Mouse (Mus musculus) midbrain, embryonic 15.5 days (tissue): ENCODE measurements at regions not wholly inside any gene's neighbourhood (a gene's known extent, or its start where the extent isn't known, plus 50 kb on each side); places are given as distances from the start of the nearest gene placed in this dataset.

Experiments used
- ATAC-seq: fragments of 200-750 bp; cut with Nextera tagmentation; replicated peaks from 2 replicates; pipeline ENCODE4 v1.8.0; 2017; ENCODE audit warnings: moderate TSS enrichment
- H3K27ac ChIP-seq: fragments of 300-500 bp; sonication (generic); 2 replicates; pipeline ENCODE4 v1.5.1; 2015; ENCODE audit warnings: mild to moderate bottlenecking, inconsistent platforms
- H3K27me3 ChIP-seq: fragments of 300-500 bp; sonication (generic); replicated peaks from 2 replicates; pipeline ENCODE4 v1.6.1; 2015; ENCODE audit warnings: inconsistent platforms
- H3K36me3 ChIP-seq: fragments of 300-500 bp; sonication (generic); replicated peaks from 2 replicates; pipeline ENCODE4 v1.6.1; 2015; ENCODE audit warnings: inconsistent platforms
- H3K4me1 ChIP-seq: fragments of 300-500 bp; sonication (generic); 2 replicates; pipeline ENCODE4 v1.6.1; 2015; ENCODE audit warnings: inconsistent platforms
- H3K4me2 ChIP-seq: fragments of 300-500 bp; sonication (generic); 2 replicates; pipeline ENCODE4 v1.6.1; 2015; ENCODE audit warnings: inconsistent platforms, mild to moderate bottlenecking, moderate library complexity
- H3K4me3 ChIP-seq: fragments of 300-500 bp; sonication (generic); 2 replicates; pipeline ENCODE4 v1.5.1; 2015; ENCODE audit warnings: mild to moderate bottlenecking, inconsistent platforms
- H3K9ac ChIP-seq: fragments of 300-500 bp; sonication (generic); 2 replicates; pipeline ENCODE4 v1.6.1; 2015; ENCODE audit warnings: mild to moderate bottlenecking, inconsistent platforms
- H3K9me3 ChIP-seq: fragments of 300-500 bp; sonication (generic); 2 replicates; pipeline ENCODE4 v1.6.1; 2016; ENCODE audit warnings: inconsistent platforms
- WGBS: fragments of 180-500 bp; shearing (Covaris S2); methylation state at CpG from one replicate; pipeline ENCODE4 v1.1.7; 2015; ENCODE audit warnings: mixed read lengths; 5-methylcytosine and 5-hydroxymethylcytosine counted together

DNA sequence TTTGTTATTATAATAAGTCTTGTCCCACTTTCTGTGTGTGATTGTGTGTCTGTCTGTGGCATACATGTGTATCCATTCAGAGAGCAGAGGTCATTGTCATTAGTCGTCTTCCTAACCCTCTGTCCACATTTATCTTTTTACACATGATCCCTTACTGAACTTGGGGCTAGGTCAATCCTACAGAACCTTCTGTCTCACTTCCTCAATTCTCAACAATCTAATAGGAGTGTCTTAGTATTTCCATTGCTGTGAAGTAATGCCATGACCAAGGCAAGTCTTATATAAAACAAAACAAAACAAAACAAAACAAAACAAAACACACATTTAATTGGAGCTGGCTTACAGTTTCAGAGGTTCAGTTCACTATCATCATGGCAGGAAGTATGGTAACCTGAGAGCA, 237.5 kb upstream of the Marcks start:
- no peak overlapping the region for H3K4me3 ChIP-seq
- H3K27ac ChIP-seq: no peak overlapping the region
- WGBS: 92% methylated on average over 1 of the region's 1 CpGs
- no peaks in the 10 kb centered on the region for H3K36me3 ChIP-seq
- ATAC-seq: no peak
- H3K27me3 ChIP-seq: no peaks in the 10 kb centered on the region
- no peaks in the 10 kb centered on the region for H3K9me3 ChIP-seq
- no peak overlapping the region for H3K9ac ChIP-seq
- H3K4me1 ChIP-seq: peaks cover 11% of the 10 kb centered on the region
- no peak overlapping the region for H3K4me2 ChIP-seq

DNA sequence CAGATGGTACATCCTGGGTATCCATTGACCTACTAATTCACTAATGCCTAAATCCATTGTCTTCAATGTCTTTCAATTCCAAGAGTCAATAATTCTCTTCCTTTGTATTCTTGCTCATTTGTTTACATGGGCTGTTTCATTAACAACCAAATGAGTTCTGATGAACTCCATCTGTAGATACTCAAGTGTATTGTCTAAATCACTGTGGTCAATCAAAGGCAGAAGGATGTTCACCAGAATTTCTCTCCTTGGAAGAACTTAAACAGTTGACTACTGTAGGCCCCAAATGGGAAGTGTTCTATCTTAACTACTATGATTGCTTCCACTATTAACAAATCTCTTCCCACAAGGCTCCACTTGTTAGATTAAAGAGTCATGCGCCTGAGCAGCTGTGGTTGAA, 236.9 kb upstream of the Marcks start:
- Histone ChIP-seq H3K27me3 (no peaks in the 10 kb centered on the region), H3K4me3 (no peak overlapping the region), H3K36me3 (no peaks in the 10 kb centered on the region), H3K27ac (no peak overlapping the region), H3K4me1 (peaks cover 11% of the 10 kb centered on the region), H3K4me2 (no peak overlapping the region), H3K9ac (no peak overlapping the region), H3K9me3 (no peaks in the 10 kb centered on the region)
- ATAC-seq: no peak
- 96% methylated on average over 1 of the region's 1 CpGs for WGBS

DNA sequence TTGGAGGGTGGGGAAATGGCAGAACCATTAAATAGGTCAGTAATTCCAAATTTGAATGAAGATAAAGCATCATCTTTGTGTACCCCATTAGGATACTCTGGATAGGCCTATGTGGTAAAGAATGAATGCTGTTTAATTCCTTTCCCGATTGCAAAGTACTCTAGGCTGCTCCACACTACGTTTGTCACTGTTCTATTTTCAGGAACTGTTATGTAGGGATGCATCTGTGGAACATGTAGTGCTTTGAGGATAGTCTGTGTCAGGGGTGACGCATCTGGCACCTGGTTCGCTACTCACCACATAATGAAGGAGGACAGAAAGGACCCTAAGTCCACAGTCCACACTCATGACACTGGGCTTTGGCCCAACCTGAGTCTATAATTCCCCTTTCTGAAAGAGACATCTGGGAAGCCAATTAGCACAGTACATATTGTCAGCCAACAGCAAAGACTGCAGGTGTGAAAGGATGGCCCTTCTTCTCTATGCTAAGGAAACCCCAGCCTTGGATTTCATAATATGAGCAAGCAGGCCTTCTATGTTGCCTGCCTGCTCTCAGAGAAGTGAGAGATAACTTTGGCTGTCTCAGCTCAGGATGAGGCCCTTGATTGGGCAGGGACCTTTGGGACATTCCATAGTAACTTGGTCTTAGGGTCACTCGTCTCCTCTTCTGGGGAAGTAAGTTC, 230.4 kb upstream of the Marcks start:
- H3K4me1 ChIP-seq: no peaks in the 10 kb centered on the region
- no peak overlapping the region for H3K9ac ChIP-seq
- H3K4me3 ChIP-seq: no peak overlapping the region
- H3K9me3 ChIP-seq: no peaks in the 10 kb centered on the region
- H3K27me3 ChIP-seq: no peaks in the 10 kb centered on the region
- H3K36me3 ChIP-seq: no peaks in the 10 kb centered on the region
- 93% methylated on average over 5 of the region's 5 CpGs for WGBS
- H3K27ac ChIP-seq: no peak overlapping the region
- H3K4me2 ChIP-seq: no peak overlapping the region
- ATAC-seq: no peak

DNA sequence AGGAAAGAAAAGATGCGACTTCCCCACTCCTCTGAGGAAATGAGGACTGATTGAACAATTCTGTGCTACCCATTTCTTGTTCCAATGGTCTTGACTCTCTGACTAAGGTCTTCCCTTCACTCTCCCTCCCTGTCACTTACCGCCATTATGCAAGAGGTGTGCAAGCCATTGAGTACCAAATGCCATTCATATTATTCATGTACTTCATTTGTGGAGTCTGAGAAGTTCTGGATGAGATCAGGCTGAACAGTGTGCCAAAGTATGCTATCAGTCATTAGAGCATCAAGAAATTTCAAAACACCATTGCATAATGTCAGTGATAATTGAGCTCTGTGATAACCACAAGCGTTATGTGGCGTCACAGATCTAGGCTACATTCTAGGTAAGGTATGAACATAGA, 229.1 kb upstream of the Marcks start:
- Histone ChIP-seq H3K4me2 (no peak overlapping the region), H3K4me1 (no peaks in the 10 kb centered on the region), H3K27ac (no peak overlapping the region), H3K4me3 (no peak overlapping the region), H3K36me3 (no peaks in the 10 kb centered on the region), H3K9me3 (no peaks in the 10 kb centered on the region), H3K27me3 (no peaks in the 10 kb centered on the region), H3K9ac (no peak overlapping the region)
- WGBS: 90% methylated on average over 4 of the region's 4 CpGs
- no peak for ATAC-seq

DNA sequence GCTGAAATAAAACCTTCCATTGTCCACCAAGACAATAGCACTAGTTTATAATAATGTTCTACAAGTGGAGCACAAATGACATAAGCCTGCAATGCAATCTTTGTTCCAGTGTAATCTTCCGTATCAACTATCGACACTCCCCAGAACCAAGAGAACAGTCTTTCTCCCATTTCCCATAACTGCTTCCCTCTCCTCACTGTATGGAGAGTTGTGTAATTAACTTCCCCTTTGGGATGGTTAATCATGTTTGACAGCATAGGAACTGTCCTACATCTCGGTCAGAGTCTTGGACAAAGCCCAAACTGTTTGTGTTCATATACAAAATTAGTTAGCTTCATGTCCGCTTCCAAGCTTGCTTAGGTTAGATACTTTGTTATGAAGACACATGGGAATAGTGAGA, 225.8 kb upstream of the Marcks start:
- 47% methylated on average over 4 of the region's 4 CpGs for WGBS
- no peak overlapping the region for H3K4me2 ChIP-seq

DNA sequence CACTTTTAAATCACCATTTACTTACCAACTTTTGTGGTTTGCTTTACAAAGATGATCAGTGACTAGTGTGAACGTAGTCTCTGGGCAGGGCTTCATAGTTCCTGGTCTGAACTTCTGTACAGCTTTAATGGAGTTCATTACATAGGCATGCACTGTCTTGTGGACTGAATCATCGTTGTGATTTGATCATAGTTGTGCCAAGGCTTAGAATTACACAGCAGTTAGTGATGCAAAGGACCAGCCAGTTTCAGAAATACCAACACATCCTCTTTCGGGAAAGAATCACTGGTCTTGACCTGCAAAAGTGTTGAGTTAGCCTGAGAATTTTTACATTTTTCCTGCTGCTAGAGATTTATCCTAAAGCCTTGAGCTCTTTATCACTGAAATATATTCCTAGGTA, 222.3 kb upstream of the Marcks start:
- H3K27ac ChIP-seq: no peak overlapping the region
- H3K36me3 ChIP-seq: no peaks in the 10 kb centered on the region
- peaks cover 17% of the 10 kb centered on the region for H3K4me1 ChIP-seq
- no peak overlapping the region for H3K9ac ChIP-seq
- no peaks in the 10 kb centered on the region for H3K9me3 ChIP-seq
- no peaks in the 10 kb centered on the region for H3K27me3 ChIP-seq
- 90% methylated on average over 3 of the region's 3 CpGs for WGBS
- H3K4me3 ChIP-seq: no peak overlapping the region
- H3K4me2 ChIP-seq: no peak overlapping the region
- ATAC-seq: no peak

More for the DNA sequence above, 225.8 kb upstream of the Marcks start:
- no peak overlapping the region for H3K27ac ChIP-seq
- ATAC-seq: no peak
- no peak overlapping the region for H3K9ac ChIP-seq
- no peaks in the 10 kb centered on the region for H3K9me3 ChIP-seq
- no peak overlapping the region for H3K4me3 ChIP-seq
- H3K36me3 ChIP-seq: no peaks in the 10 kb centered on the region
- no peaks in the 10 kb centered on the region for H3K27me3 ChIP-seq
- no peaks in the 10 kb centered on the region for H3K4me1 ChIP-seq

DNA sequence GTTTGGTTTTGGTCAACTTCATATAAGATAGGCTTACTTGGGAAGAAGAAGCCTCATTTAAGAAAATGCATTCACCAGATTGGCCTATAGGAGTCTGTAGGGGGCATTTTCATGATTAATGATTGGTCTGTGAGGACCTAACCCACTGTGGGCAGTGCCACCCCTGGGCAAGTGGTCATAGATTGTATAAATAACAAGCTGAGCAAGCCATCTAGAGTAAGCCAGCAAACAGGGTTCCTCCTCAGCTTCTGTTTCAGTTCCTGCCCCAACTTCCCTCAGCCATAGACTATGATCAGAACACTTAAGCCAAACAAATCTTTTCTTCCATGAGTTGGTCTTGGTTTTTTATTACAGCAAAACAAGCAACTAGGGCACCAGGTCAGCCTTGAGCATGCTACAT, 220.2 kb upstream of the Marcks start:
- no peak for ATAC-seq
- Histone ChIP-seq H3K4me1 (peaks cover 17% of the 10 kb centered on the region), H3K27me3 (no peaks in the 10 kb centered on the region), H3K4me2 (no peak overlapping the region), H3K27ac (no peak overlapping the region), H3K36me3 (no peaks in the 10 kb centered on the region), H3K9ac (no peak overlapping the region), H3K9me3 (no peaks in the 10 kb centered on the region), H3K4me3 (no peak overlapping the region)

DNA sequence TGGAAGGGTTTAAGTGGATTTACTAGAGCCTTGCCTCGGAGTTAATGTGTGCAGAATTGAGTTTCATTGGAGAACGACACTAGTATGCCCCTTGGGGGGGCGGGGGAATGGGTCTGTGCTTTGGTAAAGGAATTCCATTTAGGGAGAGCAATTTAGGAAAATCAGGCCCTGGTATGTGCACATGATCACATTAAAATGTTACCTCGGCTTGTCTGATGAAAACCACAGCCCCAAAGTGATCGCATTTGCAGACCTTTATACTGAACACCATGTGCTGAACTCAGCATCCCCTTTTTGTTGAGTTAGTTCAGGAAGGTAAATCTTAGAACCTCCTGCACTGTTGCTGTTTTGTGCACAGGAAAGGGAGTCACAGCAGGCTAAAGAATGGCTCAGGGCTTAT, 219.6 kb upstream of the Marcks start:
- H3K4me3 ChIP-seq: no peak overlapping the region
- WGBS: 59% methylated on average over 5 of the region's 5 CpGs
- no peak overlapping the region for H3K27ac ChIP-seq
- ATAC-seq: no peak
- H3K27me3 ChIP-seq: no peaks in the 10 kb centered on the region
- H3K9ac ChIP-seq: no peak overlapping the region
- no peaks in the 10 kb centered on the region for H3K36me3 ChIP-seq
- peaks cover 17% of the 10 kb centered on the region for H3K4me1 ChIP-seq
- no peaks in the 10 kb centered on the region for H3K9me3 ChIP-seq
- no peak overlapping the region for H3K4me2 ChIP-seq

DNA sequence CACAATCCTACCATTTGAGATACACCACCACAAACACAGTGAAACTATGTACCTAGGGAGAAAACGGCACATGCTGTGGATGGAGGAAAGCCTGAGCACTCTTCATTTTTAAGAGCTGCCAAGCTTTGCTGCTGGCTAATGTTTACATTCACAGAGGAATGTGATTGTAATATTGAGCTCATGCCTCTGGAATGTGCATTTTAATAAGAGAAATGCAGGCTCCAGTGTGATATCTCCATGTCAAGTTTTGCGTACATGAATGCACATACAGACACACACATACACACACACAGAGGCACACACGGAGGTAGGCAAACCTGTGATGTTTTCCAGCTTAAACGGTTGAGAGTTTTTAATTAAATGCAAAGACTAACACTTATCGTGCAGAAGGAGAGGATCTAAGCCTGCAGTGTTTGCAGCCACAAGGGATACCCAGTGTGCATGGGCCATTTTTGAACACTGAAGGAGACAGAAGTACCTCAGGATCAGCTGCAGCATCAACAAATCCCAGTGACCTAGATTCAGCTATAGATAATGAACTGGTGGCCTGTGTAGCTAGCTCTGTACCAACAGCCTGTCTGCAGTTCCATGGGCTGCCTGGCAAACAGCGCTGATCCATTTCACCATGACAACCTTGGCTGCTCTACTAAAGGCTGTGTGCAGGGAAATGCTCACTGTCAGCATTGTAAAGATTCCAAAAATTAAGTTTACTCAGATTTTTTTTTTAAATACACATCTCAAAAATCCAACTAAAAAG, 218.8 kb upstream of the Marcks start:
- 43% methylated on average over 6 of the region's 6 CpGs for WGBS
- Histone ChIP-seq H3K4me3 (no peak overlapping the region), H3K27ac (peak overlapping the region; percentile 35)

DNA sequence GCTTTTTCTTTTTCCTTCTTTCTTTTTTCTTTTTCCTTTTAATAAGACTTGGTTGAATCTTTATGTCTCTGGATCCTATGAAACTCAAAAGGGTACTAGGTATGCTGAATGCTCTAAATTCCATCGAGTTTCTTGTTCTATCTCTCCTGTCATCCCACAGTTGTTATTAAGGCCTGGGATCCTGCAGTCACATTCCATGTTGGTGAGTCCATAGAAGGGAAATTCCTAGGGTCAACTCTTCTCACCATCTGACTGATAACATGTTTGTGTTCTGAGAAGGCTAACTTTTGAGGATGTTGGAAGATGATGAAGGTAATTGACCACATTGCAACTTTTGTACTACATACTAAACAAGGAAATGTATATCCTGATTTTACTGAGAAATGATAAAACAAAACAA, 210.5 kb upstream of the Marcks start:
- ATAC-seq: no peak
- H3K27ac ChIP-seq: no peak overlapping the region
- no peaks in the 10 kb centered on the region for H3K4me1 ChIP-seq
- H3K4me2 ChIP-seq: no peak overlapping the region
- H3K36me3 ChIP-seq: no peaks in the 10 kb centered on the region
- no peaks in the 10 kb centered on the region for H3K27me3 ChIP-seq
- 95% methylated on average over 1 of the region's 1 CpGs for WGBS
- H3K9me3 ChIP-seq: no peaks in the 10 kb centered on the region
- H3K9ac ChIP-seq: no peak overlapping the region
- H3K4me3 ChIP-seq: no peak overlapping the region

More for the DNA sequence above, 218.8 kb upstream of the Marcks start:
- peak; percentile 96 for ATAC-seq
- Histone ChIP-seq H3K36me3 (no peaks in the 10 kb centered on the region), H3K27me3 (no peaks in the 10 kb centered on the region), H3K9me3 (no peaks in the 10 kb centered on the region), H3K4me1 (peaks cover 17% of the 10 kb centered on the region), H3K9ac (no peak overlapping the region), H3K4me2 (no peak overlapping the region)

DNA sequence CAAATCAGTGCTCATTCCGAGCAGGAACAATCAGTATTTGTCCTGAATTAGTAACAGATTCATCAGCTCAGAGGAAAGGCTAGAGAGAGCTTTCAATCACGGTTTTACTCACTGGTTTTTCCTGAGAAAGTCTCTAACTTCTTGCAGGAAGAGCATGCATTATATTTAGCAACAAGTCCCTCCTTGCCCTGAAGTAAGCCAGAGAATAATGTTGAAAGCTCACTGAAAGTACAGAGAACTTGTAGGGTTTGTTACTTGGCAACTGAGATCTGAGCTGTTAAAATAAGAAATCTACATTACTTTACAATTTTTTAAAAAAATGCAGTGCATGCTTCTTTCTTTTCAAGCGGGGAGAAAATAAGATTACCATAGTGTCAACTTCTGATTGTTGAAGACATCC, 209.7 kb upstream of the Marcks start:
- H3K4me2 ChIP-seq: no peak overlapping the region
- H3K36me3 ChIP-seq: no peaks in the 10 kb centered on the region
- H3K9me3 ChIP-seq: no peaks in the 10 kb centered on the region
- no peaks in the 10 kb centered on the region for H3K27me3 ChIP-seq
- ATAC-seq: no peak
- H3K4me3 ChIP-seq: no peak overlapping the region
- WGBS: 31% methylated on average over 3 of the region's 3 CpGs
- no peak overlapping the region for H3K9ac ChIP-seq
- H3K27ac ChIP-seq: no peak overlapping the region
- no peaks in the 10 kb centered on the region for H3K4me1 ChIP-seq

DNA sequence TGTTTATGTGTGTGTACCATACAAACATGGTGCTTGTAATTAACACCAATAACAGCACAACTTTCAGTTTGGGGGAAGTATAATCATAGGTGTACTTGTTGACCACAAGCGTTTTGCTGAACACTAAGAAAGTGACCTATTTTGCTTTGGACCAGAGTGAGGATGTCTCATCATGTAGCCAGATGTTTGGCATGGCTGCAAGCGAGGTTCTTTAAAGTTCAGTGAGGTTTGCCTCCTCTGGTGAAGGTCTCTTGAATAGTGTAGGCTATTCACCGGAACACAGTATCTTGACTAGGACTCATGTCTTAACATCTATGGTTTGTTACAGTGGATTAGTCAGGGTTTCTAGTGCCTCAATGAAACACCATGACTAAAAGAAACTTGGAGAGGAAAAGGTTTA, 208.9 kb upstream of the Marcks start:
- H3K4me1 ChIP-seq: no peaks in the 10 kb centered on the region
- no peaks in the 10 kb centered on the region for H3K9me3 ChIP-seq
- no peak overlapping the region for H3K27ac ChIP-seq
- no peaks in the 10 kb centered on the region for H3K27me3 ChIP-seq
- H3K4me2 ChIP-seq: no peak overlapping the region
- no peak for ATAC-seq
- H3K4me3 ChIP-seq: no peak overlapping the region
- no peak overlapping the region for H3K9ac ChIP-seq
- 92% methylated on average over 3 of the region's 3 CpGs for WGBS
- no peaks in the 10 kb centered on the region for H3K36me3 ChIP-seq

DNA sequence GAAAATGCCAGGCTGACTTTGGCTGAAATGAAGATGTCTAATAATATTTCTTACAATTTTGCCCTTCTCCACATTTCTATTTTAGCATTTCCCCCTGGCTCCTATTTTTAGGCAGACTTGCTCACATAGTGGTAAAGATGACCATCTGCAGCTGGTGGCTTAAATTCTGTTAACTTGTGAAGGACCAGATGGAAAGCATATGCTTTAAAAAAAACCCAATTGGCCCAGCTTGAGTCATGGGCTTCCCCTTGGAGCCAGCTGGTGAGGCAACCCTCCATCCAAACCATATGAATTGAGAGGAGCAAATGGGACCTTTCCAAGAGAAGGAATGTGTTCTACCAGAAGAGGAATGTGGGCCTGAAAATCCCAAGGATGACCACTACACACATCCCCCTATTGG, 204.0 kb upstream of the Marcks start:
- ATAC-seq: no peak
- H3K27me3 ChIP-seq: no peaks in the 10 kb centered on the region
- no peak overlapping the region for H3K4me3 ChIP-seq

More for the DNA sequence above, 204.0 kb upstream of the Marcks start:
- no peaks in the 10 kb centered on the region for H3K4me1 ChIP-seq
- H3K9me3 ChIP-seq: no peaks in the 10 kb centered on the region
- H3K27ac ChIP-seq: no peak overlapping the region
- no peak overlapping the region for H3K4me2 ChIP-seq
- no peaks in the 10 kb centered on the region for H3K36me3 ChIP-seq
- no peak overlapping the region for H3K9ac ChIP-seq
